Mouse (Mus musculus): ENCODE data around the gene Pym1. TPM values are rescaled to one million over a fixed set of nuclear protein-coding genes. Genes with fewer than 3 reads are reported as not detected.

Gene Pym1
- polyA plus RNA-seq (2015; fragmentation: Nextera tagmentation; extraction: Ambion mirVana) = 22.3 and 22.7 TPM in 2 replicates

- H3K4me1 ChIP-seq (replicated peaks; ENCODE audit: control insufficient read depth, insufficient read depth, low read length) = peaks cover 7% of the 10 kb centered on the region; the same call in 1 of the 2 replicates
- H3K27me3 ChIP-seq (replicated peaks; ENCODE audit: control insufficient read depth, insufficient read depth, low read length) = no peaks in the 10 kb centered on the region
- peak within 1 kb of the TSS; percentile 82 for H3K4me3 ChIP-seq (ENCODE audit: low read depth, low read length)
- peak; percentile 74 for ATAC-seq
- no peaks in the 10 kb centered on the region for H3K9me3 ChIP-seq (ENCODE audit: control insufficient read depth)
- TF ChIP-seq CTCF (IDR thresholded peaks at IDR 0.05; ENCODE audit: low read depth) = no peak
- H3K9ac ChIP-seq (ENCODE audit: low read depth, low read length) = peak within 1 kb of the TSS; percentile 83
- H3K27ac ChIP-seq (ENCODE audit: low read depth, low read length) = peak within 1 kb of the TSS; percentile 95
- 1% methylated on average over 35 of the region's 36 CpGs for WGBS
- H3K36me3 ChIP-seq (ENCODE audit: control insufficient read depth, insufficient read depth) = no peaks in the 10 kb centered on the region
- H3K4me2 ChIP-seq (replicated peaks; ENCODE audit: low read depth) = peak within 1 kb of the TSS; percentile 90
These were observed at the start of gene Pym1 for GRCm38 (mm10) chr10:128747646-128748251. Gene Pym1 (plus strand): TSS chr10:128747889.

GRCm38 (mm10) chr10:128699006-128699405 is 48.7 kb upstream of the Pym1 start:
- no peak overlapping the region for H3K4me2 ChIP-seq (replicated peaks; ENCODE audit: low read depth)
- ATAC-seq = no peak
- no peak overlapping the region for H3K9ac ChIP-seq (ENCODE audit: low read depth, low read length)
- no peaks in the 10 kb centered on the region for H3K9me3 ChIP-seq (ENCODE audit: control insufficient read depth)
- H3K4me1 ChIP-seq (replicated peaks; ENCODE audit: control insufficient read depth, insufficient read depth, low read length) = 0 out of 2 replicates have a peak, but pooled peaks cover 3% of the 10 kb centered on the region
- 70% methylated on average over 5 of the region's 5 CpGs for WGBS
- no peak for TF ChIP-seq CTCF (IDR thresholded peaks at IDR 0.05; ENCODE audit: low read depth)
- no peaks in the 10 kb centered on the region for H3K27me3 ChIP-seq (replicated peaks; ENCODE audit: control insufficient read depth, insufficient read depth, low read length)
- H3K27ac ChIP-seq (ENCODE audit: low read depth, low read length) = no peak overlapping the region
- peaks cover 15% of the 10 kb centered on the region; the same call in 1 of the 2 replicates for H3K36me3 ChIP-seq (ENCODE audit: control insufficient read depth, insufficient read depth)
- no peak overlapping the region for H3K4me3 ChIP-seq (ENCODE audit: low read depth, low read length)

GRCm38 (mm10) chr10:128699611-128700010 is 48.1 kb upstream of the Pym1 start:
- 57% methylated on average over 11 of the region's 11 CpGs for WGBS
- H3K4me2 ChIP-seq (replicated peaks; ENCODE audit: low read depth) = no peak overlapping the region
- H3K27ac ChIP-seq (ENCODE audit: low read depth, low read length) = no peak overlapping the region
- H3K27me3 ChIP-seq (replicated peaks; ENCODE audit: control insufficient read depth, insufficient read depth, low read length) = no peaks in the 10 kb centered on the region
- no peak overlapping the region for H3K9ac ChIP-seq (ENCODE audit: low read depth, low read length)
- H3K4me1 ChIP-seq (replicated peaks; ENCODE audit: control insufficient read depth, insufficient read depth, low read length) = 0 out of 2 replicates have a peak, but pooled peaks cover 3% of the 10 kb centered on the region
- no peaks in the 10 kb centered on the region for H3K9me3 ChIP-seq (ENCODE audit: control insufficient read depth)
- no peak overlapping the region for H3K4me3 ChIP-seq (ENCODE audit: low read depth, low read length)
- no peak for TF ChIP-seq CTCF (IDR thresholded peaks at IDR 0.05; ENCODE audit: low read depth)
- H3K36me3 ChIP-seq (ENCODE audit: control insufficient read depth, insufficient read depth) = peaks cover 15% of the 10 kb centered on the region; the same call in 1 of the 2 replicates
- no peak for ATAC-seq

GRCm38 (mm10) chr10:128700712-128701111 is 47.0 kb upstream of the Pym1 start:
- 86% methylated on average over 5 of the region's 5 CpGs for WGBS
- no peak for ATAC-seq
- peaks cover 15% of the 10 kb centered on the region; the same call in 1 of the 2 replicates for H3K36me3 ChIP-seq (ENCODE audit: control insufficient read depth, insufficient read depth)
- H3K9me3 ChIP-seq (ENCODE audit: control insufficient read depth) = no peaks in the 10 kb centered on the region
- H3K27ac ChIP-seq (ENCODE audit: low read depth, low read length) = no peak overlapping the region
- no peak overlapping the region for H3K9ac ChIP-seq (ENCODE audit: low read depth, low read length)
- no peaks in the 10 kb centered on the region for H3K27me3 ChIP-seq (replicated peaks; ENCODE audit: control insufficient read depth, insufficient read depth, low read length)
- TF ChIP-seq CTCF (IDR thresholded peaks at IDR 0.05; ENCODE audit: low read depth) = no peak
- peaks cover 8% of the 10 kb centered on the region; the same call in 1 of the 2 replicates for H3K4me1 ChIP-seq (replicated peaks; ENCODE audit: control insufficient read depth, insufficient read depth, low read length)
- no peak overlapping the region for H3K4me2 ChIP-seq (replicated peaks; ENCODE audit: low read depth)
- no peak overlapping the region for H3K4me3 ChIP-seq (ENCODE audit: low read depth, low read length)

- Histone ChIP-seq H3K4me2 (replicated peaks; ENCODE audit: low read depth) (no peak overlapping the region), H3K9ac (ENCODE audit: low read depth, low read length) (no peak overlapping the region), H3K9me3 (ENCODE audit: control insufficient read depth) (no peaks in the 10 kb centered on the region), H3K27ac (ENCODE audit: low read depth, low read length) (no peak overlapping the region), H3K27me3 (replicated peaks; ENCODE audit: control insufficient read depth, insufficient read depth, low read length) (no peaks in the 10 kb centered on the region), H3K4me3 (ENCODE audit: low read depth, low read length) (no peak overlapping the region), H3K36me3 (ENCODE audit: control insufficient read depth, insufficient read depth) (peaks cover 15% of the 10 kb centered on the region; the same call in 1 of the 2 replicates), H3K4me1 (replicated peaks; ENCODE audit: control insufficient read depth, insufficient read depth, low read length) (peaks cover 4% of the 10 kb centered on the region; the same call in 1 of the 2 replicates)
- TF ChIP-seq CTCF (IDR thresholded peaks at IDR 0.05; ENCODE audit: low read depth) = no peak
- no peak for ATAC-seq
- WGBS = 50% methylated on average over 6 of the region's 6 CpGs
These were observed 45.2 kb upstream of the Pym1 start for GRCm38 (mm10) chr10:128702328-128703007.

- WGBS = 13% methylated on average over 4 of the region's 4 CpGs
- Histone ChIP-seq H3K27ac (ENCODE audit: low read depth, low read length) (peak within 1 kb of the TSS; percentile 89), H3K9me3 (ENCODE audit: control insufficient read depth) (no peaks in the 10 kb centered on the region)
These were observed 43.8 kb upstream of the Pym1 start, which contains the start of gene Pmel for GRCm38 (mm10) chr10:128703895-128704294. Gene Pmel (plus strand): TSS chr10:128704195.

More at GRCm38 (mm10) chr10:128703895-128704294, 43.8 kb upstream of the Pym1 start, which contains the start of gene Pmel:
- peaks cover 15% of the 10 kb centered on the region; the same call in 1 of the 2 replicates for H3K36me3 ChIP-seq (ENCODE audit: control insufficient read depth, insufficient read depth)
- H3K4me3 ChIP-seq (ENCODE audit: low read depth, low read length) = peak within 1 kb of the TSS; percentile 86
- H3K27me3 ChIP-seq (replicated peaks; ENCODE audit: control insufficient read depth, insufficient read depth, low read length) = no peaks in the 10 kb centered on the region
- TF ChIP-seq CTCF (IDR thresholded peaks at IDR 0.05; ENCODE audit: low read depth) = no peak
- peak within 1 kb of the TSS; percentile 76 for H3K9ac ChIP-seq (ENCODE audit: low read depth, low read length)
- ATAC-seq = no peak
- peaks cover 4% of the 10 kb centered on the region; the same call in 1 of the 2 replicates for H3K4me1 ChIP-seq (replicated peaks; ENCODE audit: control insufficient read depth, insufficient read depth, low read length)
- peak within 1 kb of the TSS; percentile 81 for H3K4me2 ChIP-seq (replicated peaks; ENCODE audit: low read depth)

Data from intestine, postnatal 0 days (tissue).